Mouse (Mus musculus) heart, postnatal 0 days (tissue): ENCODE data around the gene Shisa5.
A peak's percentile ranks its signal among the peaks of the same experiment; 100 is the strongest.

Experiments
- CTCF ChIP-seq: IDR thresholded peaks from 2 replicates; pipeline ENCODE4 v1.5.1; 2016; ENCODE audit warnings: antibody characterized with exemption, control low read depth, low read depth
- EP300 ChIP-seq: IDR thresholded peaks from 2 replicates; pipeline ENCODE4 v1.6.1; 2016; ENCODE audit warnings: antibody characterized with exemption, low read depth

DNA sequence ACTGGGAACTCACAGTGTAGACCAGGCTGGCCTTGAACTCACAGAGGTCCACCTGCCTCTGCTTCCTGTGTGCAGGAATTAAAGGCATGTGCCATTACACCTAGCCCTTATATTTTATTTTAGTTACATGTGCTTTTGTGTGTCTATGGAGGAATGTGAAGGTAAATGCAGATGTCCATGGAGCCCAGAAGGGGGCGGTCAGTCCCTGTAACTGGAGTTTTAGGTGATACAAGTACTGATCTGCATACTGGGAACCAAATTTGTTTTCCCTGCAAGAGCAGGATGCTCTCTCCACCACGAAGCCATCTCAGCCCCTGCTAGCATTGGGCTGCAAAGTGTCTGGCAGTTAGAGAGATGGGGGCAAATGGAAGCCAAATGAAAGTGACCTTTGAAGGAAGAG lies 46.6 kb downstream of the Shisa5 start:
- TF ChIP-seq EP300 = no peak
- peak; percentile 62 for TF ChIP-seq CTCF
